Mouse (Mus musculus) hindbrain, embryonic 14.5 days (tissue): Measurements from ENCODE around the gene Stk32b. TPM values are rescaled to one million over a fixed set of nuclear protein-coding genes. Genes with fewer than 3 reads are reported as not detected.

Experiments
- ATAC-seq: fragments of 200-750 bp; cut with Nextera tagmentation; 2 replicates; pipeline ENCODE4 v1.8.0; 2017; ENCODE audit warnings: moderate number of reproducible peaks, mild to moderate bottlenecking, moderate TSS enrichment, moderate library complexity; ENCODE audit not compliant: low FRiP score
- DNase-seq: peaks from one replicate; pipeline ENCODE4 v3.0.0-alpha.2; 2015; ENCODE audit warnings: low spot score
- H3K27ac ChIP-seq: fragments of 300-500 bp; sonication (generic); 2 replicates; pipeline ENCODE4 v1.5.1; 2014; ENCODE audit warnings: mild to moderate bottlenecking, moderate library complexity
- H3K27me3 ChIP-seq: fragments of 300-500 bp; sonication (generic); 2 replicates; pipeline ENCODE4 v1.6.1; 2014; ENCODE audit warnings: mild to moderate bottlenecking, low read length, mixed read lengths; ENCODE audit not compliant: control insufficient read depth, insufficient read depth
- H3K36me3 ChIP-seq: fragments of 300-500 bp; sonication (generic); replicated peaks from 2 replicates; pipeline ENCODE4 v1.6.1; 2014; ENCODE audit not compliant: control insufficient read depth, insufficient read depth
- H3K4me1 ChIP-seq: fragments of 300-500 bp; sonication (generic); replicated peaks from 2 replicates; pipeline ENCODE4 v1.6.1; 2014; ENCODE audit warnings: antibody characterized with exemption, low read length, mixed read lengths; ENCODE audit not compliant: control insufficient read depth, insufficient read depth
- H3K4me2 ChIP-seq: fragments of 300-500 bp; sonication (generic); replicated peaks from 2 replicates; pipeline ENCODE4 v1.6.1; 2014; ENCODE audit warnings: mild to moderate bottlenecking, moderate library complexity
- H3K4me3 ChIP-seq: fragments of 300-500 bp; sonication (generic); replicated peaks from 2 replicates; pipeline ENCODE4 v1.5.1; 2014; ENCODE audit warnings: mild to moderate bottlenecking, low read length
- H3K9ac ChIP-seq: fragments of 300-500 bp; sonication (generic); 2 replicates; pipeline ENCODE4 v1.6.1; 2014
- H3K9me3 ChIP-seq: fragments of 300-500 bp; sonication (generic); 2 replicates; pipeline ENCODE4 v1.6.1; 2016; ENCODE audit warnings: low read length; ENCODE audit not compliant: control insufficient read depth
- WGBS: fragments of 180-500 bp; shearing (Covaris S2); extraction: QIAGEN DNeasy Blood & Tissue Kit; methylation state at CpG from one replicate; pipeline ENCODE4 v1.1.7; 2014; 5-methylcytosine and 5-hydroxymethylcytosine counted together
- polyA plus RNA-seq: library from polyadenylated mRNA; unstranded; fragments of >200 nt; fragmentation: Nextera tagmentation; extraction: Ambion mirVana; gene quantifications from 2 replicates; pipeline ENCODE4 v1.2.1, GENCODE M21; 2014

Stk32b gene
- polyA plus RNA-seq, 1 experiment from 2014 or later, result 39.6 TPM

GRCm38 (mm10) chr5:37695773-37696172, 21.2 kb downstream of the Stk32b start:
- ATAC-seq, result no peak
- no peaks in the 10 kb centered on the region for H3K9me3 ChIP-seq
- H3K27ac ChIP-seq, result no peak overlapping the region
- no peaks in the 10 kb centered on the region for H3K36me3 ChIP-seq
- 14% methylated on average over 4 of the region's 4 CpGs for WGBS
- H3K4me3 ChIP-seq, result no peak overlapping the region
- H3K9ac ChIP-seq, result no peak overlapping the region
- no peak overlapping the region for H3K4me2 ChIP-seq
- DNase-seq, result no peak
- no peaks in the 10 kb centered on the region for H3K27me3 ChIP-seq
- 0 out of 2 replicates have a peak, but pooled peaks cover 4% of the 10 kb centered on the region for H3K4me1 ChIP-seq

- WGBS, result 87% methylated on average over 3 of the region's 3 CpGs
- no peak overlapping the region for H3K27ac ChIP-seq
- no peaks in the 10 kb centered on the region for H3K9me3 ChIP-seq
- DNase-seq (no peak), ATAC-seq (no peak)
- no peaks in the 10 kb centered on the region for H3K27me3 ChIP-seq
- no peak overlapping the region for H3K4me3 ChIP-seq
- H3K9ac ChIP-seq, result no peak overlapping the region
- H3K36me3 ChIP-seq, result no peaks in the 10 kb centered on the region
- H3K4me2 ChIP-seq, result no peak overlapping the region
- 0 out of 2 replicates have a peak, but pooled peaks cover 4% of the 10 kb centered on the region for H3K4me1 ChIP-seq
Measured at GRCm38 (mm10) chr5:37692759-37693158, 24.2 kb downstream of the Stk32b start.

- Histone ChIP-seq H3K36me3 (no peaks in the 10 kb centered on the region), H3K27ac (no peak overlapping the region), H3K9ac (no peak overlapping the region), H3K4me1 (no peaks in the 10 kb centered on the region), H3K4me2 (no peak overlapping the region), H3K9me3 (no peaks in the 10 kb centered on the region), H3K27me3 (no peaks in the 10 kb centered on the region), H3K4me3 (no peak overlapping the region)
- DNase-seq (peak; percentile 14), ATAC-seq (no peak)
- WGBS, result 86% methylated on average over 7 of the region's 7 CpGs
Measured at GRCm38 (mm10) chr5:37670781-37671180, 46.2 kb downstream of the Stk32b start.

GRCm38 (mm10) chr5:37664962-37665361, 52.0 kb downstream of the Stk32b start:
- no peak overlapping the region for H3K4me2 ChIP-seq
- no peak overlapping the region for H3K9ac ChIP-seq
- no peak overlapping the region for H3K4me3 ChIP-seq
- H3K27ac ChIP-seq, result no peak overlapping the region
- no peaks in the 10 kb centered on the region for H3K27me3 ChIP-seq
- no peaks in the 10 kb centered on the region for H3K9me3 ChIP-seq
- DNase-seq (no peak), ATAC-seq (no peak)
- H3K4me1 ChIP-seq, result no peaks in the 10 kb centered on the region
- no peaks in the 10 kb centered on the region for H3K36me3 ChIP-seq
- 64% methylated on average over 3 of the region's 3 CpGs for WGBS

GRCm38 (mm10) chr5:37659177-37659576, 57.8 kb downstream of the Stk32b start:
- H3K27me3 ChIP-seq, result no peaks in the 10 kb centered on the region
- DNase-seq (no peak), ATAC-seq (no peak)
- H3K36me3 ChIP-seq, result no peaks in the 10 kb centered on the region
- no peaks in the 10 kb centered on the region for H3K9me3 ChIP-seq
- H3K4me1 ChIP-seq, result no peaks in the 10 kb centered on the region
- no peak overlapping the region for H3K4me2 ChIP-seq
- no peak overlapping the region for H3K9ac ChIP-seq
- 57% methylated on average over 4 of the region's 4 CpGs for WGBS
- no peak overlapping the region for H3K4me3 ChIP-seq
- no peak overlapping the region for H3K27ac ChIP-seq

- Histone ChIP-seq H3K9ac (no peak overlapping the region), H3K27me3 (no peaks in the 10 kb centered on the region), H3K4me1 (no peaks in the 10 kb centered on the region), H3K4me3 (no peak overlapping the region), H3K27ac (no peak overlapping the region), H3K9me3 (no peaks in the 10 kb centered on the region), H3K36me3 (no peaks in the 10 kb centered on the region), H3K4me2 (no peak overlapping the region)
- no peak for DNase-seq
- 88% methylated on average over 6 of the region's 6 CpGs for WGBS
- no peak for ATAC-seq
Measured at GRCm38 (mm10) chr5:37657741-37658140, 59.2 kb downstream of the Stk32b start.

GRCm38 (mm10) chr5:37655208-37655607, 61.8 kb downstream of the Stk32b start:
- WGBS, result 77% methylated on average over 5 of the region's 5 CpGs
- Histone ChIP-seq H3K9me3 (no peaks in the 10 kb centered on the region), H3K27me3 (no peaks in the 10 kb centered on the region), H3K27ac (no peak overlapping the region), H3K4me2 (no peak overlapping the region), H3K36me3 (no peaks in the 10 kb centered on the region), H3K4me1 (peaks cover 9% of the 10 kb centered on the region), H3K9ac (no peak overlapping the region), H3K4me3 (no peak overlapping the region)
- DNase-seq, result no peak
- ATAC-seq, result no peak

GRCm38 (mm10) chr5:37650681-37651211, 66.2 kb downstream of the Stk32b start:
- 29% methylated on average over 10 of the region's 10 CpGs for WGBS
- H3K4me2 ChIP-seq, result no peak overlapping the region
- no peak overlapping the region for H3K4me3 ChIP-seq
- ATAC-seq (no peak), DNase-seq (no peak)
- H3K9ac ChIP-seq, result no peak overlapping the region
- no peaks in the 10 kb centered on the region for H3K27me3 ChIP-seq
- H3K27ac ChIP-seq, result no peak overlapping the region
- no peaks in the 10 kb centered on the region for H3K9me3 ChIP-seq
- H3K4me1 ChIP-seq, result peaks cover 12% of the 10 kb centered on the region
- H3K36me3 ChIP-seq, result no peaks in the 10 kb centered on the region

GRCm38 (mm10) chr5:37650089-37650601, 66.8 kb downstream of the Stk32b start:
- peaks cover 12% of the 10 kb centered on the region for H3K4me1 ChIP-seq
- DNase-seq (no peak), ATAC-seq (no peak)
- no peaks in the 10 kb centered on the region for H3K27me3 ChIP-seq
- H3K4me3 ChIP-seq, result no peak overlapping the region
- 0 out of 2 replicates have a peak overlapping the region, but pooled peaks have one; percentile 20 for H3K27ac ChIP-seq
- WGBS, result 67% methylated on average over 1 of the region's 1 CpGs
- H3K4me2 ChIP-seq, result no peak overlapping the region
- H3K36me3 ChIP-seq, result no peaks in the 10 kb centered on the region
- no peak overlapping the region for H3K9ac ChIP-seq
- no peaks in the 10 kb centered on the region for H3K9me3 ChIP-seq

- WGBS, result 58% methylated on average over 7 of the region's 7 CpGs
- no peak for DNase-seq
- Histone ChIP-seq H3K4me1 (no peaks in the 10 kb centered on the region), H3K9ac (no peak overlapping the region), H3K27me3 (no peaks in the 10 kb centered on the region), H3K36me3 (no peaks in the 10 kb centered on the region), H3K4me3 (no peak overlapping the region), H3K27ac (no peak overlapping the region), H3K4me2 (no peak overlapping the region), H3K9me3 (no peaks in the 10 kb centered on the region)
- ATAC-seq, result no peak
Measured at GRCm38 (mm10) chr5:37644082-37644481, 72.9 kb downstream of the Stk32b start.
